Mouse (Mus musculus): ENCODE measurements around the gene Macrod2. TPM values are rescaled to one million over a fixed set of nuclear protein-coding genes. Genes with fewer than 3 reads are reported as not detected.

The Macrod2 gene
- polyA plus RNA-seq, 1 experiment from 2014 or later = 35.0 TPM

GRCm38 (mm10) chr2:141266591-141266990 is 871.5 kb downstream of the Macrod2 start:
- Histone ChIP-seq H3K36me3 (no peaks in the 10 kb centered on the region), H3K9ac (no peak overlapping the region), H3K9me3 (no peaks in the 10 kb centered on the region), H3K4me1 (no peaks in the 10 kb centered on the region), H3K4me2 (no peak overlapping the region), H3K27ac (no peak overlapping the region), H3K4me3 (no peak overlapping the region), H3K27me3 (no peaks in the 10 kb centered on the region)
- no peak for ATAC-seq (ENCODE audit: borderline replicate concordance, extremely low read depth, low FRiP score, low TSS enrichment)

DNA sequence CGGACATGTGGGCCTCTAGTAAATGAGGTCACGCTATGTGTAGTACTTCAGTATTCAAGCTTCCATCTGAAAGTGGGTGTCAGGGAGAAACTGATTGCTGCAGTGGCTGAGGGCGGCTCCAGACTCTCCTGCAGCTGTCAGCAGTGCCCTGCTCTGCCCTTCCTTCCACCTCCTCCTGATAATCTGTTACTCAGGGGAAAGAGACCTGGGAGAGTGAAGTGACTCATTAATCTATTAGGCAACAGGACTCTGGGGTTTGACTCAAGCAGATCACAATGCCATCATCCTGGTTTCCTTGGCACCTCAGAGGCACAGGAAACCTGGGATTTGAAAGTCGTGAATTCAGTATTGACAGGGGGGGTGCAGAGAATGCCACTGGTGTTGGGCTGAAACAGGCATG is 876.4 kb downstream of the Macrod2 start:
- Histone ChIP-seq H3K36me3 (no peaks in the 10 kb centered on the region), H3K9me3 (no peaks in the 10 kb centered on the region), H3K4me1 (no peaks in the 10 kb centered on the region), H3K9ac (no peak overlapping the region), H3K27ac (no peak overlapping the region), H3K4me3 (no peak overlapping the region), H3K4me2 (no peak overlapping the region), H3K27me3 (no peaks in the 10 kb centered on the region)
- ATAC-seq (ENCODE audit: borderline replicate concordance, extremely low read depth, low FRiP score, low TSS enrichment) = no peak
- 45% methylated on average over 4 of the region's 4 CpGs for WGBS

DNA sequence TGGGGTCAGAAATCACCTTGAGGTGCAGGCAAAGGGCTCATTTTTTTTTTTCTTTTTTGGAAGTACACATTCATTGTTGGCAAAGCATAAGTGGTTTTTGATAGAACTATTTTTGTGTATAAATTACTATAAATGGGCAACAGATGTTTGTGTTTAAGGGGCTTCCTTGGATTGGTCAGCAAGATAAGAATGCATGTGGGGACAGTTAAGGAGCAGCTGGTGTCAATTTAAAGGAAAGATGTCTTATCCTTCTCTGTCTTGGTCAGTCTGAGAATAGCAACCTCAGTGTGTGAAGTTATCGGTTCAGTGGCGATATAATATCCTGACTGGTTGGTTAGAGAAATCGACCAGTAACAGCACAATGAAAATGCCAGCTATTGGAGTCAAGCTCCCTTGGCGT is 877.9 kb downstream of the Macrod2 start:
- no peak for ATAC-seq (ENCODE audit: borderline replicate concordance, extremely low read depth, low FRiP score, low TSS enrichment)
- H3K4me2 ChIP-seq = no peak overlapping the region
- H3K9ac ChIP-seq = no peak overlapping the region
- no peak overlapping the region for H3K27ac ChIP-seq
- no peaks in the 10 kb centered on the region for H3K4me1 ChIP-seq
- no peaks in the 10 kb centered on the region for H3K9me3 ChIP-seq
- no peak overlapping the region for H3K4me3 ChIP-seq
- no peaks in the 10 kb centered on the region for H3K36me3 ChIP-seq
- no peaks in the 10 kb centered on the region for H3K27me3 ChIP-seq
- 77% methylated on average over 4 of the region's 4 CpGs for WGBS

DNA sequence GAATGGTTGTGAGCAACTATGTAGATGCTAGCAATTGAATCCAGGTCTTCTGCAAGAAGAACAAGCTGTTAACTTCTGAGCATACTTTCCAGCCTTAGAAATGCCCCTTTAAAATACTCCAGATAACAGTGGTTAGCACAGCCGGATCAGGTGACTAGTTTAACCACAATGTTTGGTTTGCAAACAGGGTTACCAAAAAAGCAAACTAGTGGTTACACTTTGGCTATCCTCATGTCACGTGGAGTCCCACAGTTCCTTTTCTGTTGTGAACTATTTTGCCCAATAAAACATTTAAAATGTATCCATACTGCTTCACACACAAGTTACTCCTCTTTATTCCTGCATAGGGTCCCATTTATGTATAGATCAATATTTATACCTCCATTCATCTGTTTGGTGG is 879.2 kb downstream of the Macrod2 start:
- H3K4me1 ChIP-seq = peaks cover 5% of the 10 kb centered on the region
- no peaks in the 10 kb centered on the region for H3K36me3 ChIP-seq
- no peaks in the 10 kb centered on the region for H3K9me3 ChIP-seq
- no peak overlapping the region for H3K4me2 ChIP-seq
- no peaks in the 10 kb centered on the region for H3K27me3 ChIP-seq
- H3K4me3 ChIP-seq = no peak overlapping the region
- H3K27ac ChIP-seq = no peak overlapping the region
- H3K9ac ChIP-seq = no peak overlapping the region
- 63% methylated on average over 2 of the region's 2 CpGs for WGBS
- no peak for ATAC-seq (ENCODE audit: borderline replicate concordance, extremely low read depth, low FRiP score, low TSS enrichment)

- H3K4me1 ChIP-seq = peaks cover 5% of the 10 kb centered on the region
- H3K4me2 ChIP-seq = no peak overlapping the region
- no peaks in the 10 kb centered on the region for H3K36me3 ChIP-seq
- H3K9me3 ChIP-seq = no peaks in the 10 kb centered on the region
- H3K27me3 ChIP-seq = no peaks in the 10 kb centered on the region
- H3K4me3 ChIP-seq = no peak overlapping the region
- H3K9ac ChIP-seq = no peak overlapping the region
- ATAC-seq (ENCODE audit: borderline replicate concordance, extremely low read depth, low FRiP score, low TSS enrichment) = peak; percentile 92
- peak overlapping the region; percentile 34 for H3K27ac ChIP-seq
- WGBS = 31% methylated on average over 5 of the region's 5 CpGs
Observed at GRCm38 (mm10) chr2:141279130-141279698, 884.1 kb downstream of the Macrod2 start.

- no peak overlapping the region for H3K27ac ChIP-seq
- no peak overlapping the region for H3K4me3 ChIP-seq
- WGBS = 82% methylated on average over 1 of the region's 1 CpGs
- H3K4me1 ChIP-seq = peaks cover 5% of the 10 kb centered on the region
- no peaks in the 10 kb centered on the region for H3K9me3 ChIP-seq
- H3K27me3 ChIP-seq = no peaks in the 10 kb centered on the region
- no peak overlapping the region for H3K9ac ChIP-seq
- no peak for ATAC-seq (ENCODE audit: borderline replicate concordance, extremely low read depth, low FRiP score, low TSS enrichment)
- no peaks in the 10 kb centered on the region for H3K36me3 ChIP-seq
- no peak overlapping the region for H3K4me2 ChIP-seq
Observed at GRCm38 (mm10) chr2:141280817-141281216, 885.7 kb downstream of the Macrod2 start.

DNA sequence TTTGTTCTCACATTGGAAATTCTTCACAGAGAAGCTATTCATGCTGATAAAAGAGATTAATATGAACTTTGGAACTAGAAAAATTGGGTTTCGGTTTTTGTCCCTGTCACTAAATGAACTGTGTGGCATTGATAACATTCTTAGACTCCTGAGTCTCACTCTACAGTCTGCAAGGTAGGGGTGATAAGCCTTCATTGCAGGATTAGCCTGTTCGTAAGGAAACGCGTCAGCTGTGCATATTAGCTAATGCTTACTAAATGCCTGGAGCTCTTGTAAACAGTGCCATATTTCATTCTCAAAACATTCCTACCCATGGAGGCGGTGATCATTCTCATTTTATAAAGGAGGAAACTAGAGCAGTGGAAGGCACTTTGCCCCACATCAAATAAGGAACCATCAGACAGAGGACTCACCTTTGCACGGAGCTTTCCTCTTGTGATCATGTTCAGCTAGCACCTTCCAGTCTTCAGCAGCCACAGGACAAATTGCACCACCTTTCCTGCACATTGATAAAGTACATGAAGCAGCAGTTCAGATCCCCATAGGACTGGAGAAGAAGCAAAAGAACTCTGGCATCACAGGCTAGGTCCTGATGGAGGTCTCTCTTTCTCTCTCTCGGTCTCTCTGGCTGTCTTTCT is 891.1 kb downstream of the Macrod2 start:
- Histone ChIP-seq H3K4me1 (peaks cover 6% of the 10 kb centered on the region), H3K27ac (no peak overlapping the region), H3K9me3 (no peaks in the 10 kb centered on the region), H3K36me3 (no peaks in the 10 kb centered on the region), H3K4me2 (no peak overlapping the region), H3K4me3 (no peak overlapping the region), H3K27me3 (no peaks in the 10 kb centered on the region), H3K9ac (no peak overlapping the region)
- 49% methylated on average over 7 of the region's 7 CpGs for WGBS
- ATAC-seq (ENCODE audit: borderline replicate concordance, extremely low read depth, low FRiP score, low TSS enrichment) = no peak

DNA sequence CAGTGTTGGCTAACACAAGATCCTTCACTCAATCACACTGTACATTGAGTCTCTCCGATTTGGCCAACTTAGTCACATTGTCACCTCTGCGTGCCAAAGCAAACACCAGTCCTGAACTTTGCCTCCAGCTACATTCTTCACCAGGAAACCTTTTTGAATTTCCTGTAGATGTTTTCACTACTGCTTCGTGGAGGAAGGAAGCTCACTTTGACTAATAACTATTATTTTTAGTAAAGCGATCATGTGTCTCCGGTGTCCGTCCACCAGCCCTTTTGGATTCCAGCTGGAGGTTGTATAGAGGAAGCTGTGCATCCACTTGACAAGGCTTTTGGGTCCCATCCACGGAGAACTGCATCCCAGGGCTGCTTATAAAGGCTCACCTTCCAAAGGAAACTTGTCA is 893.4 kb downstream of the Macrod2 start:
- ATAC-seq (ENCODE audit: borderline replicate concordance, extremely low read depth, low FRiP score, low TSS enrichment) = no peak
- no peaks in the 10 kb centered on the region for H3K9me3 ChIP-seq
- H3K4me3 ChIP-seq = no peak overlapping the region
- H3K27ac ChIP-seq = no peak overlapping the region
- no peaks in the 10 kb centered on the region for H3K36me3 ChIP-seq
- no peak overlapping the region for H3K4me2 ChIP-seq
- H3K9ac ChIP-seq = no peak overlapping the region
- H3K4me1 ChIP-seq = peaks cover 6% of the 10 kb centered on the region
- WGBS = 23% methylated on average over 7 of the region's 7 CpGs
- H3K27me3 ChIP-seq = no peaks in the 10 kb centered on the region

DNA sequence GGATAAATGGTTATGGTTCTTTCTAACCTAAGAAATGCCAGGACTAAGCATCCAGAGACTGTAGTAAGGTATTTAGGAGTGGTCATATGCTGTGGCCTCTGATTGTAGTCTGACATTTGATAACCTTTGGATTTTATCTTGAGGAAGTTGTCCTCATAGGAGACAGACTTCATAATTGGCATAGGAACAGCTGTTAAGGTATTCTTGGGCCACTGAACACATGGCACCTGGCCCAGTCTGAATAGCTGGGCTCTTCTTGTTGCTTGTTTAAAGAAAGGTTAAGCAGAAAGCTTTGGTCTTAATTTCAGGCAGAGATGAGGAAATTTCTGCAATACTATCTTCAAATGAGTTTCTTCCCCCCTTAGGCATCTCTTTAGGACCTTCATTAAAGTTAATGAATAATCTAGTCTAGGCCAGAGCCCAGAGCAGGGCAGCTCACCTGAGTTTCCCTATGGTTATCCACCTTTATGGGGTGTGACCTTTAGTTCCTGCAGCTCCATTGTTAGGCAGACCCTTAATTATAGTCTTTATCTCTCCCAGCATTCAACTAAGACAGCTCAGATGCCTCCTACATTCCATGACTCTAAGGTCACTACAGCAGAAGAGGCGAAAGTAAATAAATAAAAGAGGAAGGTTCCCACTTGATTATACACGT is 894.1 kb downstream of the Macrod2 start:
- WGBS = 38% methylated on average over 2 of the region's 2 CpGs
- H3K27me3 ChIP-seq = no peaks in the 10 kb centered on the region
- H3K4me3 ChIP-seq = no peak overlapping the region
- no peak overlapping the region for H3K4me2 ChIP-seq
- H3K27ac ChIP-seq = no peak overlapping the region
- ATAC-seq (ENCODE audit: borderline replicate concordance, extremely low read depth, low FRiP score, low TSS enrichment) = no peak
- no peaks in the 10 kb centered on the region for H3K36me3 ChIP-seq
- H3K9ac ChIP-seq = no peak overlapping the region
- H3K9me3 ChIP-seq = no peaks in the 10 kb centered on the region
- H3K4me1 ChIP-seq = peaks cover 6% of the 10 kb centered on the region

DNA sequence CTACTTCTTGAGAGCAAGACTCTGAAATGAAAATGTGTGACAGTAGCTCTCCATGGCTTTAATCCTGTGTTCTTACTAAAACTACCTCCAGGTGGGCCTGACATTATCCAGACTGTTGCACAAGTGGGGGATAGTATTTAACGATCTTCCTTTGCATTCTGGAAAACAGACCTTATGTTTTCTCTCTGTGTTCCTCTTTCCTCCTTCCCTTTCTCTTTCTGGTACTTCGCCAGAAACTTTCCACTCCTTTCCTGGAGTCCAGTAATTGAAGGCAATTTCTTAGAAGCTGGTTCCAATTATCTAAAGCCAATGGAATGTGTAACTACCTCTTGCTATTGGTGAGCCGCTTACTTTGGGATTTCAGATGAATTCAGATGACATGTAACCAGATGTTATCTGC is 897.7 kb downstream of the Macrod2 start:
- no peak overlapping the region for H3K9ac ChIP-seq
- H3K36me3 ChIP-seq = no peaks in the 10 kb centered on the region
- no peak for ATAC-seq (ENCODE audit: borderline replicate concordance, extremely low read depth, low FRiP score, low TSS enrichment)
- no peaks in the 10 kb centered on the region for H3K27me3 ChIP-seq
- peaks cover 6% of the 10 kb centered on the region for H3K4me1 ChIP-seq
- H3K9me3 ChIP-seq = no peaks in the 10 kb centered on the region
- no peak overlapping the region for H3K4me2 ChIP-seq
- 60% methylated on average over 3 of the region's 3 CpGs for WGBS
- no peak overlapping the region for H3K4me3 ChIP-seq
- no peak overlapping the region for H3K27ac ChIP-seq

DNA sequence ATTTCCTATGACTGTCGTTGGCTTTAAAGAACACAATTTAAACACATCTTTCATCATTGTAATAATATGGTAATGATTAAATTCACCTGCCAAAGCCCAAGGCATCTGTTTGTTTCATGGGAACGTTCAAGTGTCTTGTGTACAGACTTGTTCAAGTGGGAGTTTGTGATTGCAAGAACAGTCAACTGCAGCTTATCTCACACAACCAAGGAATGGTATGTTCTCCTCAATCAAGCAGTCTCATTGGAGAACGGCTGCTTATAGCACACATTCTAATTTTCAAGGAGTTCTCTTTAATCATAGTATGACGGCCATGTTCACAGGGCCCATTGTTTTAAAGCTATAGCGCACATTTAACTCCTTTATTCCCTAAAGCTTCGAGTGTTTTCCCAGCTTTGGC is 904.1 kb downstream of the Macrod2 start:
- Histone ChIP-seq H3K27me3 (no peaks in the 10 kb centered on the region), H3K9me3 (no peaks in the 10 kb centered on the region), H3K27ac (no peak overlapping the region), H3K36me3 (no peaks in the 10 kb centered on the region), H3K9ac (no peak overlapping the region), H3K4me3 (no peak overlapping the region), H3K4me1 (no peaks in the 10 kb centered on the region), H3K4me2 (no peak overlapping the region)
- WGBS = 51% methylated on average over 6 of the region's 6 CpGs
- ATAC-seq (ENCODE audit: borderline replicate concordance, extremely low read depth, low FRiP score, low TSS enrichment) = no peak

- Histone ChIP-seq H3K4me3 (no peak overlapping the region), H3K9me3 (no peaks in the 10 kb centered on the region), H3K4me2 (no peak overlapping the region), H3K4me1 (no peaks in the 10 kb centered on the region), H3K36me3 (no peaks in the 10 kb centered on the region), H3K27me3 (no peaks in the 10 kb centered on the region), H3K9ac (no peak overlapping the region), H3K27ac (no peak overlapping the region)
- no peak for ATAC-seq (ENCODE audit: borderline replicate concordance, extremely low read depth, low FRiP score, low TSS enrichment)
- WGBS = 89% methylated on average over 2 of the region's 2 CpGs
Observed at GRCm38 (mm10) chr2:141301030-141301429, 905.9 kb downstream of the Macrod2 start.
